Mouse (Mus musculus) forebrain, embryonic 12.5 days (tissue): ENCODE measurements around the gene Myo1c. TPM values are rescaled to one million over a fixed set of nuclear protein-coding genes. Genes with fewer than 3 reads are reported as not detected.
"Not testable (repeated sequence)": the region's sequence is repeated elsewhere in the genome, so short reads cannot be mapped to it uniquely, and the experiment has no call there.

Source experiments
- ATAC-seq: fragments of 200-750 bp; cut with Nextera tagmentation; 2 replicates; pipeline ENCODE4 v1.8.0; 2017; ENCODE audit warnings: moderate TSS enrichment; ENCODE audit not compliant: low FRiP score
- H3K27ac ChIP-seq: fragments of 300-500 bp; sonication (generic); 2 replicates; pipeline ENCODE4 v1.5.1; 2016; ENCODE audit warnings: mild to moderate bottlenecking
- H3K27me3 ChIP-seq: fragments of 300-500 bp; sonication (generic); 2 replicates; pipeline ENCODE4 v1.6.1; 2016; ENCODE audit warnings: mild to moderate bottlenecking
- H3K36me3 ChIP-seq: fragments of 300-500 bp; sonication (generic); replicated peaks from 2 replicates; pipeline ENCODE4 v1.6.1; 2016; ENCODE audit warnings: mild to moderate bottlenecking
- H3K4me1 ChIP-seq: fragments of 300-500 bp; sonication (generic); 2 replicates; pipeline ENCODE4 v1.6.1; 2016
- H3K4me2 ChIP-seq: fragments of 300-500 bp; sonication (generic); 2 replicates; pipeline ENCODE4 v1.6.1; 2016; ENCODE audit warnings: mild to moderate bottlenecking, moderate library complexity
- H3K4me3 ChIP-seq: fragments of 300-500 bp; sonication (generic); replicated peaks from 2 replicates; pipeline ENCODE4 v1.5.1; 2016; ENCODE audit warnings: mild to moderate bottlenecking
- H3K9ac ChIP-seq: fragments of 300-500 bp; sonication (generic); 2 replicates; pipeline ENCODE4 v1.6.1; 2016; ENCODE audit warnings: mild to moderate bottlenecking
- H3K9me3 ChIP-seq: fragments of 300-500 bp; sonication (generic); 2 replicates; pipeline ENCODE4 v1.6.1; 2016
- WGBS: fragments of 180-500 bp; shearing (Covaris S2); methylation state at CpG from one replicate; pipeline ENCODE4 v1.1.7; 2016; 5-methylcytosine and 5-hydroxymethylcytosine counted together
- polyA plus RNA-seq: library from polyadenylated mRNA; unstranded; fragments of >200 nt; fragmentation: Nextera tagmentation; extraction: Ambion mirVana; gene quantifications from 2 replicates; pipeline ENCODE4 v1.2.1, GENCODE M21; 2016

The Myo1c gene
- polyA plus RNA-seq, 1 experiment from 2014 or later: 13.9 TPM

GRCm38 (mm10) chr11:75678747-75679438 is 28.6 kb downstream of the Myo1c start, which contains the start of gene Crk:
TSS of gene Crk (plus strand) at chr11:75679259.
- peaks cover 13% of the 10 kb centered on the region for H3K36me3 ChIP-seq
- WGBS: under 1% methylated on average over 46 of the region's 55 CpGs
- H3K9ac ChIP-seq: peak within 1 kb of the TSS; percentile 92
- peak within 1 kb of the TSS; percentile 83 for H3K4me2 ChIP-seq
- H3K27ac ChIP-seq: peak within 1 kb of the TSS; percentile 89
- peak within 1 kb of the TSS; percentile 99 for H3K4me3 ChIP-seq
- no peaks in the 10 kb centered on the region for H3K27me3 ChIP-seq
- H3K9me3 ChIP-seq: no peaks in the 10 kb centered on the region
- ATAC-seq: peak; percentile 99
- peaks cover 19% of the 10 kb centered on the region for H3K4me1 ChIP-seq

DNA sequence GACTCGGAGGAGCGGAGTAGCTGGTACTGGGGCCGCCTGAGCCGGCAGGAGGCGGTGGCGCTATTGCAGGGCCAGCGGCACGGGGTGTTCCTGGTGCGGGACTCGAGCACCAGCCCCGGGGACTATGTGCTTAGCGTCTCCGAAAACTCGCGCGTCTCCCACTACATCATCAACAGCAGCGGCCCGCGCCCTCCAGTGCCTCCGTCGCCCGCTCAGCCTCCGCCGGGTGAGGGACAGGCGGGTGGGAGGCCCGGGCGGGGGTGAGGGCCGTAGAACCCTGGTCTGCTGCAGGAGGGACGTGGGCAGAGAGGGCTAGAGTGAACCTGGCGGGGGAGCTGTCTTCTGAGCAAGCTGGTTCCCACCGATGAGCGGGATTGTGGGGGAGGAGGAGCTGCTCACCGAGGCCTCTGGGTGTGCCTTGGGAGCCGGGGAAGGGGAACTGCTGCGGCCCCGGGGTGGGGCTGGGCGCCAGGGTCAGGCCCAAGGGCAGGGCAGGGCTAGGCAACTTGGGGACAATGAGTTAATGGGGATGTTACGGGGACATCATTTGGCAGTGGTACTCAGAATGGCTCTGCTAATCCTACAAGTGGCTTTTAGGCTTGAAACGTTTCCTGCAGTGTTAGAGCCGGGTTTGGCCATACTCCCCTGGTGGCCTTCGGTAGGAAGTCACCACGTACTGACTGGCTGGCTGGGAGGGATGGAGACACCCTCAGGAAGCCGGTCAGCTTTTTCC is 29.3 kb downstream of the Myo1c start:
- under 1% methylated on average over 43 of the region's 43 CpGs for WGBS
- Histone ChIP-seq H3K4me1 (peaks cover 19% of the 10 kb centered on the region), H3K4me2 (peak overlapping the region; percentile 83), H3K9me3 (no peaks in the 10 kb centered on the region), H3K36me3 (peaks cover 16% of the 10 kb centered on the region), H3K9ac (peak overlapping the region; percentile 92), H3K27me3 (no peaks in the 10 kb centered on the region), H3K4me3 (peak overlapping the region; percentile 99), H3K27ac (peak overlapping the region; percentile 89)
- peak; percentile 81 for ATAC-seq

- Histone ChIP-seq H3K4me1 (peaks cover 16% of the 10 kb centered on the region), H3K9me3 (no peaks in the 10 kb centered on the region), H3K27ac (no peak overlapping the region), H3K27me3 (no peaks in the 10 kb centered on the region), H3K4me3 (no peak overlapping the region), H3K36me3 (peaks cover 16% of the 10 kb centered on the region), H3K9ac (no peak overlapping the region), H3K4me2 (no peak overlapping the region)
- 96% methylated on average over 5 of the region's 5 CpGs for WGBS
- ATAC-seq: no peak
Measured at GRCm38 (mm10) chr11:75684462-75684861, 34.2 kb downstream of the Myo1c start.

DNA sequence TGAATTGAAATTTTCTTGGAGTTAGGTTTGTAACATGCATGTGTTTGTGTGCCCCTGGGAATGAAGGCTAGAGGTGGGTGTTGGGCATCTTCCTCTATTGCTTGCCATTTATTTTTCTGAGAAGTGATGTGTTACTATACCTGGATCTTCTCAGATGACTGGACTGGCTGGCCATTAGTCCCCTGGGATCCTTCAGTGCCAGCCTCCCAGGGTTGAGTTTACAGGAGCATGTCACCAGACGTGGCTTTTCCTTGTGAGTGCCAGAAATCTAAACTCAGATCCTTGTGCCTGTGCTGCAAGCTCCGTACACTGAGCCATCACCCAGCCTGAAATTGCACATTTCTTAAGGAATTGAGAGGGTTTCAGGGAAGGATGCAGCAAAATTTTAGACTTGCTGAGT is 34.7 kb downstream of the Myo1c start:
- peaks cover 13% of the 10 kb centered on the region for H3K4me1 ChIP-seq
- H3K27ac ChIP-seq: no peak overlapping the region
- no peaks in the 10 kb centered on the region for H3K9me3 ChIP-seq
- no peaks in the 10 kb centered on the region for H3K27me3 ChIP-seq
- H3K9ac ChIP-seq: no peak overlapping the region
- no peak overlapping the region for H3K4me3 ChIP-seq
- peaks cover 16% of the 10 kb centered on the region for H3K36me3 ChIP-seq
- no peak for ATAC-seq
- 88% methylated on average over 2 of the region's 2 CpGs for WGBS
- no peak overlapping the region for H3K4me2 ChIP-seq

DNA sequence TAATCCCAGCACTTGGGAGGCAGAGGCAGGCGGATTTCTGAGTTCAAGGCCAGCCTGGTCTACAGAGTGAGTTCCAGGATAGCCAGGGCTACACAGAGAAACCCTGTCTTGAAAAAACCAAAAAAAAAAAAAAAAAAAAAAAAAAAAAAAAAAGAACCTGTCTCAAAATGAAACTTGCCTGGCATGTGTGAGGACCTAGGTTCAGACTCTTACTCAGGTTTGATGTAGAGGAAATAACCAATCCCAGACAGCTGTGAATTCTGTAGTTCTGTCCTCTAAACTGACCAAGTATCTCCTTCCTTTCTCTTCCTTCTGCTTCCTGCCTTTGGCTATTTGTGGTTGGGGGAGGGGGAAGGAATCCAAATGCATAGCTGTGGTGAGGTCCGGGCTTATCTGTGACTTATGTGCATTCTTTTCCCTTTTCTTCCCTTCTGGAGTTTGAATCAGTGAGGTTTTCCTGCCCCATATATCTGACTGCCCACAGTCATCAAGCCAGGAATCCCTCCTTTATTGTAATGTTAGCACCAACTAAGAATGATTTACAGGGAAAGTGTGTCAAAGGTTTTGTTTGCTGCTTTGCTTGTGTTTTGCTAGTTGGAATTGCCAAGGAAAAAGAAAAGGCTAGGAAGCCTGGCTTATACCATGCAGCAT is 37.2 kb downstream of the Myo1c start:
- no peak overlapping the region for H3K27ac ChIP-seq
- H3K4me1 ChIP-seq: no peaks in the 10 kb centered on the region
- no peak overlapping the region for H3K9ac ChIP-seq
- H3K36me3 ChIP-seq: peaks cover 30% of the 10 kb centered on the region
- ATAC-seq: no peak
- 88% methylated on average over 2 of the region's 2 CpGs for WGBS
- no peaks in the 10 kb centered on the region for H3K9me3 ChIP-seq
- H3K4me2 ChIP-seq: no peak overlapping the region
- H3K27me3 ChIP-seq: no peaks in the 10 kb centered on the region
- no peak overlapping the region for H3K4me3 ChIP-seq

- Histone ChIP-seq H3K4me3 (no peak overlapping the region), H3K36me3 (peaks cover 31% of the 10 kb centered on the region), H3K27me3 (no peaks in the 10 kb centered on the region), H3K27ac (no peak overlapping the region), H3K9me3 (no peaks in the 10 kb centered on the region), H3K4me1 (no peaks in the 10 kb centered on the region), H3K9ac (no peak overlapping the region), H3K4me2 (no peak overlapping the region)
- 94% methylated on average over 2 of the region's 2 CpGs for WGBS
- ATAC-seq: no peak
Measured at GRCm38 (mm10) chr11:75688132-75688531, 37.8 kb downstream of the Myo1c start.

GRCm38 (mm10) chr11:75689977-75690376 is 39.7 kb downstream of the Myo1c start:
- ATAC-seq: no peak

GRCm38 (mm10) chr11:75691047-75691446 is 40.7 kb downstream of the Myo1c start:
- Histone ChIP-seq H3K36me3 (peaks cover 41% of the 10 kb centered on the region), H3K27ac (no peak overlapping the region), H3K4me1 (no peaks in the 10 kb centered on the region), H3K27me3 (no peaks in the 10 kb centered on the region), H3K4me2 (no peak overlapping the region), H3K4me3 (no peak overlapping the region), H3K9ac (no peak overlapping the region), H3K9me3 (no peaks in the 10 kb centered on the region)
- no peak for ATAC-seq

More at GRCm38 (mm10) chr11:75689977-75690376, 39.7 kb downstream of the Myo1c start:
- WGBS: 91% methylated on average over 1 of the region's 1 CpGs
- Histone ChIP-seq H3K4me1 (no peaks in the 10 kb centered on the region), H3K9me3 (no peaks in the 10 kb centered on the region), H3K27me3 (no peaks in the 10 kb centered on the region), H3K36me3 (peaks cover 39% of the 10 kb centered on the region), H3K4me3 (no peak overlapping the region), H3K4me2 (no peak overlapping the region), H3K9ac (no peak overlapping the region), H3K27ac (no peak overlapping the region)

- ATAC-seq: no peak
- Histone ChIP-seq H3K4me2 (no peak overlapping the region), H3K27me3 (no peaks in the 10 kb centered on the region), H3K27ac (no peak overlapping the region), H3K9me3 (no peaks in the 10 kb centered on the region), H3K4me1 (no peaks in the 10 kb centered on the region), H3K4me3 (no peak overlapping the region), H3K9ac (no peak overlapping the region), H3K36me3 (peaks cover 58% of the 10 kb centered on the region)
- 90% methylated on average over 5 of the region's 5 CpGs for WGBS
Measured at GRCm38 (mm10) chr11:75693570-75693969, 43.3 kb downstream of the Myo1c start.

DNA sequence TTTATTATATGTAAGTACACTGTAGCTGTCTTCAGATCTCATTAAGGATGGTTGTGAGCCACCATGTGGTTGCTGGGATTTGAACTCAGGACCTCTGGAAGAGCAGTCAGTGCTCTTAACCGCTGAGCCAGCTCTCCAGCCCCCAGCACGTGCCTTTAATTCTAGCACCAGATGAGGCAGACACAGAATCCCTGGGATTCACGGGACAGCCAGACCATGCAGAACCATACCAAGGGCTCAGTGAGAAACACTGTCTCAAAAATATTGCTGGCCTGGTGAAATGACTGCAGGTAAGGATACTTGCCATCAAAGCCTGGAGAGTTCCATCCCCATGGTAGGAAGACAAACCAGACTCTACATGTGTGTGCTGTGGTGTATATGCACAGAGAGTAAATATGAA is 47.2 kb downstream of the Myo1c start:
- not testable (repeated sequence) for H3K9me3 ChIP-seq, H3K4me3 ChIP-seq, H3K4me1 ChIP-seq, H3K9ac ChIP-seq, ATAC-seq, H3K4me2 ChIP-seq, H3K27ac ChIP-seq, H3K27me3 ChIP-seq
- WGBS: 99% methylated on average over 3 of the region's 3 CpGs
- H3K36me3 ChIP-seq: peaks cover 74% of the 10 kb centered on the region

GRCm38 (mm10) chr11:75700557-75700956 is 50.3 kb downstream of the Myo1c start:
- no peak for ATAC-seq
- 97% methylated on average over 5 of the region's 5 CpGs for WGBS
- no peak overlapping the region for H3K4me2 ChIP-seq

GRCm38 (mm10) chr11:75702761-75703160 is 52.5 kb downstream of the Myo1c start:
- WGBS: 92% methylated on average over 6 of the region's 6 CpGs
- no peak overlapping the region for H3K27ac ChIP-seq
- H3K4me1 ChIP-seq: no peaks in the 10 kb centered on the region
- H3K9ac ChIP-seq: no peak overlapping the region
- peaks cover 79% of the 10 kb centered on the region for H3K36me3 ChIP-seq
- H3K27me3 ChIP-seq: no peaks in the 10 kb centered on the region
- no peaks in the 10 kb centered on the region for H3K9me3 ChIP-seq
- no peak overlapping the region for H3K4me3 ChIP-seq
- no peak for ATAC-seq
- H3K4me2 ChIP-seq: no peak overlapping the region

More at GRCm38 (mm10) chr11:75700557-75700956, 50.3 kb downstream of the Myo1c start:
- no peak overlapping the region for H3K4me3 ChIP-seq
- no peaks in the 10 kb centered on the region for H3K27me3 ChIP-seq
- no peaks in the 10 kb centered on the region for H3K4me1 ChIP-seq
- peaks cover 77% of the 10 kb centered on the region for H3K36me3 ChIP-seq
- H3K27ac ChIP-seq: no peak overlapping the region
- no peaks in the 10 kb centered on the region for H3K9me3 ChIP-seq
- H3K9ac ChIP-seq: no peak overlapping the region
